Mouse (Mus musculus): ENCODE results near the gene Sowahd.
"Not testable (repeated sequence)": the region's sequence is repeated elsewhere in the genome, so short reads cannot be mapped to it uniquely, and the experiment has no call there.

Gene Sowahd

DNA sequence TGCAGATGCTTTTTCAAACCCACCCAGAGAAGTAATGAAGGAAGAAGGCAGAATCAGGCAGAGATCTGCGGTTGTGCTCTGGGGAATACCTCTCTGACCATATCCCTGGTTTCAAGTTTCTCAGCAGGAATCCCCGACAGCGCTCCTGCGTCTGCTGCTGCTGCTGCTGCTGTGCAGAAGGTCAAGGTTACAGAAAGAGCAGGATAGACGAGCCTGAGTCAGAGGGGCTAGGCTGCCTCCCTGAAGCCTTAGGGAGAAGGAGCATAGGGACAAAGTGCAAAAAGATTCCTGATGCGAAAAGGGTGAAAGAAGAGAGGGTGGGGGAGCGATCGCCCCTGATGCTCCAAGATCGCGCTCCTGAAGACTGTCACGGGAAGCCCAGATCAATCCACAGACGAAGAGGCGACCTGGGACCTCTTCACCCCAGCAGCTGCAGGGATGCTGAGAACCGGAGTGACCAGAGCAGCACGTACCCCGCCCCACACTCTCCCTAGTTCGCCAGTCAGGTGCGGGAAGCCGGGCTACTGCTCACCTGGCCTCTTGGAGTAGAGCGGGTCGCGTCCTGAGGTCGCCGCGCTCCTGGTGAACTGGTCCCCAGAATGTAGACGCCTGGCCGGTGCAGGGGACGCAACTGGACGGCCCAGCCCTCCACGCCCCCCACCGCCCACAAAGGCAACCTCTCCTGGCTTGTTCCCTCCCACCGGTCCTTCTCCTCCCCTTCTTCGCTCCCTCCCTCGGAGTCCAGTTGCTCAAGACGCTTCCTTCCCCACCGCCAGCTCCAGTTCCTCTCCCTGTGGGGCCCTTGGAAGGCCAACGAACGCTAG is at the start of gene Sowahd:
TSS of gene Sowahd (plus strand) at position 780 of the 824 bp plus-strand sequence.
- no peak for DNase-seq (ENCODE audit: low read depth)

DNA sequence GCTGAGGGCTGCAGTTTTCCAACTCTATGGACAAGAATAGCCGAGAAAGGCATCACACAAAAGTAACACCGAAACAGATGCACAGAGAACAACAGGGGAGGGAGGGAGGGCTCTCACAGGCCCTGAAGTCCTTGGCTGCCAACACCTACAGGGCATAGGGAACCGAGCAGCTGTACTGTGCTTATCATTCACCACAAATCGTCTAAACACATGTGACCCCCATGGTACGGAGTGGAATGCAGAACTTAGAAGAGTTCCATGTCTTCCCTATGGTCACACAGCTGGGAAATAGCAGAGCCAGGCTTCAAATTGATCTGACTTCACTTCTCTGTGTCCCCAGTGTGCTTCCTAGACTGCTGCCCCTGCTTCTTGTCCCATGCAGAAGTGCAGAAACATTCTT is 34.8 kb upstream of the Sowahd start:
- DNase-seq (ENCODE audit: low read depth), result no peak

DNA sequence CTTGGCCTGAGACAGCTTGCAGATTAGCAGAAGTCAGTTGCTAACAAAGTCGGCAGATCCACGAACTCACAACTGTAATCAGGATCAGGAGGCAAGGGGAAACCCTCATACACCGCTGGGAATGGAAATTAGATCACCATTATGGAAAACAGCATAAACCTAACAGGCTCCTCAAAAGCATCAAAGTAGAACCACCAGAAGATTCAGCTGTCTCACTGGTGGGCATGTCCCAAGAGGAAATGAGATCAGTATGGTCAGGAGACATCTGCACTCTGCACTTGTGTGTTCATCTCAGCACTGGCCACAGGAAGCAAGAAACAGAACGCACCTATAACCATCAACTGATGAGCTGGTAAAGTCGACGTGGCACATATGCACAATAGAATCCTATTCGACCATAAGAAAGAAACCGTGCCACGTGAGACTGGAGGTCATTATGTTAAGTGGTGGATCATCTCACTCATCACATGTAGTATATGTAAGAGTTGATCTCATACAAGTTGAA is 30.4 kb upstream of the Sowahd start:
- no peak for DNase-seq (ENCODE audit: low read depth)

DNA sequence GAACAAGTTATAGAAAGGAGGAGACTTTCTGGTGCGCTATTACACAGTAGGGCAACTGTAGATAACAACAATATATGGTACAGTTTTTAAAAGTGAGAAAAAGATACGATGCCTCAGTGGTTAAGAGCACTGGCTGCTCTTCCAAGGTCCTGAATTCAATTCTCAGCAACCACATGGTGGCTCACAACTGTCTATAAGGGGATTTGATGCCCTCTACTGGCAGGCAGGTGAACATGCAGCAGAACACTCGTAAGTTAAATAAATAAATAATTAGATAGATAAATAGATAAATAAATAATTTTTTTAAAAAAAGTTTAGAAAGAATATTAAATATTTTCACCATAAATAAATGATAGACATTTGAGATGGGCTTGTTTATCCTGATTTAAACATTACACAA is 29.6 kb upstream of the Sowahd start:
- DNase-seq (ENCODE audit: low read depth), result peak; percentile 7

DNA sequence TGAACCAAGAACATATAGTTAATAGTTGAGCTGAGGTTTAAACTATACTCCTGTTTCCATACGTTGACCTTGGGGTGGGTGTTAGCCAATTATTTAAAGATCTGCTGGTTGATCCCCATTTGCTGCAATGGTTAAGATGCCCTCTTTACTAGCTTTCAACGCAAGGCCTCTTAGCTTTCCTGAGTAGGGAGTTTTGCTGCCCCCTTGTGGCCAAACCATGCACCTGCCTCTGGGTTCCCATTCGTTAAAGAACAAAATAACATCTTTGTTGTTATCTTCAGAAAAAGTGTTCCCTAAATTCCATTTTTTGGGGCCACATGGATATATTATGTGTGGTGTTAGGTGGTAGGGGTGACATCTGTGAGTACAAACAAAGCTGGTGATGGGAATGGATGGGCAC is 26.0 kb upstream of the Sowahd start:
- DNase-seq (ENCODE audit: low read depth), result peak; percentile 25

DNA sequence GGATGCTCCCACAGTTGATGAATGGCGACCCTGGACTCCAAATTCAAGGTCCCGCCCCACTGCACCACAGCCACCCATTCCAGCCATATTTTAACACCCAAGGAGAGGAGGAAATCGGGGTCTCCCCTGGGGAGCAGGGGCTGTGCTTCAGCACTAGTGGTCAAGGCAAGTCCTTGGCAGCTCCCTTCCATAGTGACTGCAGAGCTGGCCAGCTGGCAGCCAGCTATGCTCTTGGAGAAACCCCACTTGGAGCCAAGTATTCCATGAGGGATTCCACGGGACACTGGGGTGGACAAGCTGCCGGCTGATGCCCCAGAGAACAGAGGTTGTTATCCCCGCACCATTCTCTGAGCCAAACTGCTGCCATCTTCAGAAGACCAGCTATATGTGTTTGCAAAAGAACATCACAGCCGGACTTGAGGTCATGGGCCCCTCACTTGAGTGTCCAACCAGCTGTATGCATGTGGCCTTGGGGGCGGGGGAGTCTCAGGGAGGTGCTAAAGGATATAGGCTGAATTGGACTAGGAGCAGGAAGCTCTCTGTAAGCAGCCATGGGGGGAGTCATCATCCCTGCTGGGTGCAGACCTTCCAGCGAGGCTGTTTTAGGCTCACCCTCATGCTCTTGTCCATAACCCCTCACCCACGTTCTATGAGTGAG is 24.9 kb upstream of the Sowahd start:
- no peak for DNase-seq (ENCODE audit: low read depth)

DNA sequence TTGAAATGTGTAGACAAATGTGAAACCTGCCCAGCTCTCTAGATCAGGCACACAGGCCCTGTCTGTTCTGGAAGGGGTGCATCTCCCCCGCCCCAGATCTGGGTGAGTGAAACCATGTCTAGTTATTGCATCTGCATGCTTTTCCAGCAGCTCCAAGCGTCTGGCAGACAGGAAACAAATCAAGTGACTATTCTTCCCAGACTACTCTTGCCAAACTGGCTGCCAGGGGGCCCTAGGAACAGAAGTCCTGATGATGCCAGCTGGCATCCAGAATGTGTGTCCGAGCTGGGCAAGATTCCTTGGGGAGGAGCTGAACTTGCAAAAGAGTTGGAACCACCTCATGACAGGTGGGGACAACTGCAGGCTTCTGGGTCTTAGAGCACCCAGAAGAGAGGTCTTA is 20.3 kb upstream of the Sowahd start:
- DNase-seq (ENCODE audit: low read depth), result no peak

DNA sequence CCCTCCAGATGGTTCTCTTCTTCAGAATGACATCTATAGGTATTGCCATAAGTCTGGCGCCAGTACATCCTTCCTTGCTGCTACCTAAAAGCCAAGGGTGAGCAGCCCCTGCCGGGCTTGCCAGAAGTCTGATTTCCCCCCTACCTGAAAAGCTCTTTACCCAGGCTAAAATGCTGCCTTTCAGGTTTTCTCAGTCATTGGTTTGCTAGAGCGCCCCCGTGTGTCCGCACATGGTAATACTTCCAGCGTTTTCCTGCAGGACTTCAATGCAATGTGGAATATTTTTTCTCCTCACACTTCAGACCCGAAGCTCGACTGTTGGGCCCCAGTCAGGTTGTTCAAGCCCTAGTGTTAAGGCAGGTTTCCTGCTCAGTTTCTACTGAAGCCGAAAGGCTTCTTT is 5.9 kb upstream of the Sowahd start:
- DNase-seq (ENCODE audit: low read depth), result peak; percentile 23

DNA sequence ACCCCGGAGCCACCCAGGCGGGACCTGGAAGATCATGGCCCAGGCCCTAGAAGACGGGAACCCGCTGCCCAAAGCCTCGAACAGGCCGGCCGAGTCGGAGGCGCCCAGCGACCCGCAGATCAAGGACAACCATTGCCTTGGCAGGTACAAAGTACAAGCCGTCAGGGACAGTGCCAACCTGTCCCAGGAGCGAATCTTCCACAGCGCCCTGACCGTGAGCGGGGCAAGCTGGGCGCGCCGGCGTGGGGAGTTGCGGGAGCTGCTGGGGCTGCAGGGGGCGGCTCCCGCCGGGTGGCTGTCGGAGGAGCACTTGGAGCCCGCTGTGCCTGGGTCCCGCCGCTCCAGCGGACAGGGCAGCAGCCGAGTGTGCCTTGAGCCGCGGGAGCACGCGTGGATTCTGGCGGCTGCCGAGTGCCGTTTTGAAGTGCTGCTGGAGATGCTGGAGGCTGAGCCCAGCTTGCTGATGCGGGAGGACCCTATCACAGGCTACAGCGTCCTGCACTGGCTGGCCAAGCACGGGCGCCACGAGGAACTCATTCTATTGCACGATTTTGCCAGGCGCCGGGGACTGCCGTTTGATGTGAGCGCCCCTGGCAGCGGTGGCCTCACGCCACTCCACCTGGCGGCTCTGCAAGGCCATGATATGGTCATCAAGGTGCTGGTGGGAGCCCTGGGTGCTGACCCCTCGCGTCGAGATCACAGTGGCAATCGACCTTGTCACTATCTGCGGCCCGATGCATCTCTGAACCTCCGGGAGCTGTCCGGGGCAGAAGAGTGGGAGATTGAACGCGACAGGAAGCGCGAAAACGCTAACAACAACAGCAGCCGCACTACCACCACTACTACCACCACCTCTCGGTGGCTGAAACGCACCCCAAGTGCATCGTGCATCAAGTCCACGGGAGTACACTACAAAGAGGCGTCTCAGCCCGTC is 512 bp downstream of the Sowahd start:
- no peak for DNase-seq (ENCODE audit: low read depth)

DNA sequence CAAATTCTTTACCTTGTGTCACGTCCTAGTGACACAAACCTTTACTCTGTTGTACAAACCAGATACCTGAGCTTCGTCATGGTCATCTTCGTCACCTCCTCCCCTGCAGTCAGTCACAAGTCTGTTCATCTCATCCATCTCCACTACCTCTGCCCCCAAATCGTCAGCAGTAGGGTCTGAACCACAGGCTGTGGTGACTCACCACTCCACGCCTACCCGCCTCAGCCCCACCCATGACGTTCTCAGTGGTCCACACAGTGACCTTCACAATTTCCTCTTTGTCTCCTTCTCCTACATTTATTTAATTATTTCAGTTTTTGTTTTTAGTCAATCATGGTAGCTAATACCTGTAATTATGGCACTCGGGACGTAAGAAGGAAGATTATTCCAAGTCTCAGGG is 15.3 kb downstream of the Sowahd start:
- DNase-seq (ENCODE audit: low read depth), result no peak

DNA sequence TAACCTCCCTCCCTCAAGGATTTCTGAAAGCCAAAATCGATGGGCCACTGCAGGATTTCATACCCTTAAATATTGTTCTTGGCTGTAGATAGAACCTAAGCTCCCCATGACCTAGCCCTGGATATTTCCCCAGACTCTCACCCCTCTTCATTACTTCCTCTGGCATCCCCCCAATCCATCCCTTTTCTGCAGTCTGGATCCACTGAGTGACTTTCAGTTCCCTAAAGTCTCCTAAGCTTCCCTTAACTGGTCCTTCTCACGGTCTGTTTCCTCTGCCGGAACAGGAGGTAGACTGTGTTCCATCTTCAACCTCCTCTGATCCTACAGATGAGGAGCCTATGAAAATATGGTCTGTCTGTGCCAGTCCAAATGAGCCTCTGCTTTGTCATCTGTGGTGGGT is 18.7 kb downstream of the Sowahd start:
- no peak for DNase-seq (ENCODE audit: low read depth)

DNA sequence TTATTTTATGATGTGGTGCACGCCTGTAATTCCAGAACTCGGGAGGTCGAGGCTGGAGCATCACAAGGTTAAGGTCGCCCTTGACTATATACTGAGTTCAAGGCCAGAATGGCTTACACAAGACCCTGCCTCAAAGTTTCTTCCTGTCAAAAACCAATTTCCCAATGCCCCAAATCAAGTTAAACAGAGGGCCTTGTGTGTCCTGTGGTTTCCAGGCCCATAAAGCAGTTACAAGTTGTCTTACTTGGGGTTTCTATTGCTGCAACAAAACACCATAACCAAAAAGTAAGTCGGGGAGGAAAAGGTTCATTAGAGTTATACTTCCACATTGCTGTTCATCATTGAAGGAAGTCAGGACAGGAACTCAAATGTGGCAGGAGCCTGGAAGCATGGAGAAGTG is 20.1 kb downstream of the Sowahd start:
- no peak for DNase-seq (ENCODE audit: low read depth)

DNA sequence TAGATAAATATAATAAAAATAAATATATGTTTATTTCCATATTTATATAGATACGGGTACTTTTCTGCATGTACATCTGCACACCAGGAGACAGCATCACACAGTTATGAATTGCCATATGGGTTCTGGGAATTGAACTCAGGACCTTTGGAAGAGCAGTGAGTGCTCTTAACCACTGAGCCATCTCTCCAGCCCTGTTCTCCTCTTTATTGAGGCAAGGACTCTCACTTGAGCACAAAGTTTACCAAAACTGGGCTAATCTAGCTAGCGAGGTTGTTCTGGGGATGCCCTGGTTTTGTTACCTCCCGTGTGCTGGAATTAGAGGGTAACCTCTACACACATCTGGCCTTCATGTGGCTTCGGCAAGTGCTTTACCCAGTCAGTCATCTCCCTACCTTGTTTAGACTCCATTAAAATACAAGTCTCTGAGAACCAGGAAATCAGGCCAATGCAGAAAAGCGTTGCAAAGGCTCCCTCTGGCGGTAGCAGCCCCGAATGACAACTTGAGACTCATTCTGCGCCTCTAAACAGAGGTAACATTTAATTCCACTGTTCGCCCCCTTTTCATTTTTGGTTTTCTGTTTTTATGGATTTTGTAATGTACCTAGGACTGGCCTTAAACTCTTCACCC is 25.7 kb downstream of the Sowahd start:
- no peak for DNase-seq (ENCODE audit: low read depth)

DNA sequence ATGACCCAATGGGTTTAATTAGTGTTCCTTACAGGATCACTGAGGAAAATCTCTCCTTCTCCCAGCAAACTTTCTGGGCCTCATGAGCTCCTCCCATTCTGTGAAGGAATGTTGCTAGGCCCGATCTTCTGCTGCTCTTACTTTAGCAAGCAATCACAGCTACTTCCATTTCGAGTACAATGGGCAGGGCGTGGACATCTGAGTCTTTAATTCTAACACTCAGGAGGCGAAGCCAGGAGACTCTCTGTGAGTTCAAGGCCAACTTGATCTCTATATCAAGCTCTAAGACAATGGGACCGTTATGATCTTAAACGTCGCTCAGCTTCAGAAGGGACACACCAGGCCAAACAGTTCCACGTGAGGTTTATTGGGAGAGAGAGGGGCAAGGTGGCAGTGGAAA is 28.0 kb downstream of the Sowahd start:
- no peak for DNase-seq (ENCODE audit: low read depth)

DNA sequence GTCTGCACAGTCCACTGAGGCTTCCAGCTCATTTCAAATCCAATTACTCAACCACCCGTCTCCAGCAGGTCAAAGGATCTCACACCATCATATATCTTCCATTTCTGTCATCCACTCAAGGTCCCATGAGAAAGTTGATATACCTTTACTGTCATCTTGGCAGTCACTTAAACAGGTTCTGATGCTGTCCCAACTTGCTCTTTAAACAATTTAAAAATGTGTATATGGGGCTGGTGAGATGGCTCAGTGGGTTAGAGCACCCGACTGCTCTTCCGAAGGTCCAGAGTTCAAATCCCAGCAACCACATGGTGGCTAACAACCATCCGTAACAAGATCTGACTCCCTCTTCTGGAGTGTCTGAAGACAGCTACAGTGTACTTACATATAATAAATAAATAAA is 31.7 kb downstream of the Sowahd start:
- not testable (repeated sequence) for DNase-seq (ENCODE audit: low read depth)

DNA sequence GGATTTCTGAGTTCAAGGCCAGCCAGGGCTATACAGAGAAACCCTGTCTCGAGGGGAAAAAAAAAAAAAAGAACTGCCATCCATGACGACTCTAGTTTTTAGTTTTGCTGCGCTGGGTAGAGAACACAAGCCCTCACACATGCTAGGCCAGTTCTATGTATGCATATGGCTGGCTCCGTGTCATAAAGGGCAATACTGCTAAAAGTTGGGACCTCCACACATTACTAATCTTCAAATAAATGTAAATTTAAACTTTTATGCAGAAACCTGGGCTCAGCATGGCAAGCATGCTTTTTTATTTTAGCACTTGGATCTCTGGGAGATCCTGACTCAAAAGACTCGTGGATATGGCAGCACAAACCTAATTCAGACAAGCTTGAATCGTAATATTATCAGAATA is 32.5 kb downstream of the Sowahd start:
- DNase-seq (ENCODE audit: low read depth), result no peak

DNA sequence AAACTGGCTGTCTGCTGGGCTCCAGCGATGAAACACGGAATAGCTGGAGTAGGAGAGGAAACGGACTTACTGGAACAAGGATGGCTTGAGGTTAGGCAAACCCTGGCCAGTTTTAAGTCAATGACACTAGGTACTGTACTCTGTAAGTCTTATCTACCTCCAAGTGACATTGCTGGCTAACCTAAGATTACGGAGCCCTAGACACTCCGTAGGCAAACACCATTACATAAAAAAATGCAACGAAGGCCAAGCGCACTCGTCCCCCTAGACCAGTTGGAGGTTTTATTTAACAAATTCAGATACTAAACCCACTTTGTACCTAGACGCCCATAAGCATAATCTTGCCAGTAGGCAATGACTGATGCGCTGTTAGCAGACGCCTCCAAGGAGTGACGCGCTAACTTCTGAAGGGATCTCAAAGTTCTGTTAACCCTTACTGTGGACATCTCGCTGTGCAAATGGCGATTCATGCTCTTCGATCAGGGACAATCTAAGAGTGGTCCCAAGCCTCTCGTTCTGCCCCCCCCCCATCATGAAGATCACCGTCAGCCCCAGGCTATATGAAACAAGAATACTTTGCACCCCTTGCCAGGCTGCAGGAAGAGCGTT is 35.8 kb downstream of the Sowahd start:
- DNase-seq (ENCODE audit: low read depth), result no peak

DNA sequence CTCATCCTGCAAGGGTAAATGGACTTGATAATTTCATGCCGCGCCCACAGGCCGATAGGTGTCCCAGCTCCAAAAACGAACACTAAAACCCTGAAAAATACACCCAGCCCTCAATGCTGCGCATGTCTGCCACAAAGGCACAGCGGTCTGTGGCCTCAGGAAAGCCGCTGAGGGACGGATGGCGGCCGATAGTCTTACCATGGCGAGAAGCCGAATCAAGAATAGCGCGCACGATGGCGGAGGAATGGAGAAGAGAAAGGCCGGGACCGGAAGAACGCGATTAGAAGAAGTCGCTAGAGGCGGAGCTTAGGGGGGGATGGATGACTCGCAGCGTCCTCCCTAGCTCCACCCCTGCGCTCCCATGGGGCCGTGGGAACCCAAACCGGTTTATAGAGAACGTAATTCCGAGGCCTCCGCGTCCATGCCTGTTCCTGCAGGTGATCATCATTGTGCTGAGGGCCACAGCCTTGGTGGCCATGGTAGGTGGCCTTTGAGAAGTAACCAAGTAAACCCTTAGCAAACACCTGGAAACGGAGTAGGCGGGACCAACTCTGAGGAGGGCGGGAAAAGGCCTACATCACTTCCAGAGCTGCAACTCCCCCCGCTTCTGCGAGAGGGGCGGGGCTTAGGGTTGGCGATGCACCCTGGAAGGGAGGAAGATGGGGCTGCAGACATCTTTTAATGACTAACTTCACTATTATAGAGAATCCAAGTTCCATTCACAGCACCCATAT is 36.4 kb downstream of the Sowahd start, which contains the start of gene Rpl39:
TSS of gene Rpl39 (minus strand) at position 476 of the 734 bp plus-strand sequence.
- DNase-seq (ENCODE audit: low read depth), result peak; percentile 74

DNA sequence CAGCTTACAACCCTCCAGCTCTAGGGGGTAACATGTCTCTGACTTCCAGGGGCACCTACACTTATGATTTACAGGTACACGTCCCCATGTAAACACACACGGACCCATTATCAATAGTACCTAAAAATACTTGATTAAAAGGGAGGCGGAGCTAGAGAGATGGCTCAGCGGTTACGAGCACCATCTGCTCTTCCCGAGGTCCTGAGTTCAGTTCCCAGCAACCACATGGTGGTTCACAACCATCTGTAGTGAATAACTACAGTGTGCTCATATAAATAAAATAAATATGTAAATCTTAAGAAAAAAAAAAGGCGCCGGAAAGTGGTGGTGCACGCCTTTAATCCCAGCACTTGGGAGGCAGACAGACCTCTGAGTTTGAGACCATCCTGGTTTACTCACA is 37.0 kb downstream of the Sowahd start:
- DNase-seq (ENCODE audit: low read depth), result no peak

DNA sequence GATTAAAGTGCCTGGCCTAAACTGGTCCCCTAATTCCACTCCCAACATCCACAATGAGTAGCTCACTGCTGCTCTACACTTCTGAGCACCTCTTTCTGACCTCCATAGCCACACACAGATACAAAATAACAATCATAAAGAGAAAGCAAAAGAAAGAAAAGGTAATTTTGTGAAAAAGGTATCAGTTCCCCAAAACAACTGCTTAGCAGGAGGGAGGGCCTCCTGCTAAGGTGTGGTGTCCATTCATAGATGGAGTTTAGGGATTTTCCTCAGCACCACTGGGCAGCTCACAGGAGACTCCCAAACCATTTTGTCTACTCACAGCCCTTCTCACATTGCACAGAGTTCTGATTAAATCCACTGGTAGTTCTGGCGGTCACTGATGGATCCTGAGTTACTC is 40.1 kb downstream of the Sowahd start:
- no peak for DNase-seq (ENCODE audit: low read depth)

DNA sequence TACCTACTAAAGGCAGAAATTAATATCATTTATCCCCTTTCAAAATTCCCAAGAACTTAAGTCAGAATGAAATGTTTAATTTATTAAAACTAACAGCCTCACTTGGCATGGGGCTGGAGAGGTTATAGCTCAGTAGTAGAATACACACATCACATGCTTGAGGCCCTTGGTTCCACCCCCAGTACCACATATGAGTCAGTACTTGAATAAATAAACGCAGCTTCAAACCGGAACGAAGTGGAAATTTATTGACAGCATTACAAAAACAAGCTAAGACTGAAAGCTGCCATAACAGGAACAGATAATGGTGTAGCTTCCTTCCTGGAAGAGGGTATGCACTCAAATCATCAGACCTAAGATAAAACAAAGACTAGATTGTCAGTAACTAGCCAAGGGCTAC is 42.8 kb downstream of the Sowahd start:
- DNase-seq (ENCODE audit: low read depth), result no peak

All from c-Kit-positive CD71-positive TER-119-negative erythroid progenitor cells, embryonic 14.5 days (primary cell).